Mouse (Mus musculus) stomach, postnatal 0 days (tissue): ENCODE results near the gene Sdhaf1.

ENCODE experiments used
- CTCF ChIP-seq: IDR thresholded peaks from 2 replicates; pipeline ENCODE4 v1.5.1; 2016; ENCODE audit warnings: antibody characterized with exemption, low read depth, mild to moderate bottlenecking, moderate library complexity
- EP300 ChIP-seq: optimal IDR thresholded peaks from 2 replicates; pipeline ENCODE3; 2016; ENCODE audit warnings: antibody characterized with exemption

GRCm38 (mm10) chr7:30294296-30294695 is 29.4 kb downstream of the Sdhaf1 start:
- no peak for TF ChIP-seq CTCF
- TF ChIP-seq EP300: no peak
